Mouse (Mus musculus) gastrocnemius, postnatal 4 days (tissue): Measurements from ENCODE around the gene Sbf1. TPM values are rescaled to one million over a fixed set of nuclear protein-coding genes. Genes with fewer than 3 reads are reported as not detected.

Source experiments
- DNase-seq, 2 experiments: peaks; one replicate each; pipeline ENCODE4 v3.0.0; 2021 to 2022; ENCODE audit warnings: low spot score in 2 of 2, mixed read lengths in 2 of 2
- microRNA-seq: library from miRNA; unstranded; fragments of <30 nt; microRNA quantifications from one replicate; pipeline ENCODE4 v1.2.0, GENCODE M21; 2021
- total RNA-seq, 2 experiments: library from RNA; stranded (reverse); gene quantifications; 2 replicates each; pipeline ENCODE4 v1.2.3; 2021

Sbf1 gene
- total RNA-seq, 2 experiments from 2014 or later = 69.4 to 73.9 TPM

GRCm38 (mm10) chr15:89286114-89286513 lies 29.0 kb downstream of the Sbf1 start:
- no peak for DNase-seq

- no peak for DNase-seq
Observed at GRCm38 (mm10) chr15:89285478-89285877, 29.6 kb downstream of the Sbf1 start.

GRCm38 (mm10) chr15:89285004-89285403 lies 30.1 kb downstream of the Sbf1 start:
- no peak for DNase-seq

- DNase-seq = no peak
Observed at GRCm38 (mm10) chr15:89284094-89284493, 31.0 kb downstream of the Sbf1 start.

GRCm38 (mm10) chr15:89282546-89282945 lies 32.6 kb downstream of the Sbf1 start:
- DNase-seq = no peak

GRCm38 (mm10) chr15:89277366-89277765 lies 37.7 kb downstream of the Sbf1 start:
- no peak for DNase-seq

GRCm38 (mm10) chr15:89275497-89275896 lies 39.6 kb downstream of the Sbf1 start:
- no peak for DNase-seq

GRCm38 (mm10) chr15:89264485-89264884 lies 50.6 kb downstream of the Sbf1 start:
- no peak for DNase-seq

GRCm38 (mm10) chr15:89258997-89259396 lies 56.1 kb downstream of the Sbf1 start:
- no peak for DNase-seq

- no peak for DNase-seq
Observed at GRCm38 (mm10) chr15:89255330-89255729, 59.8 kb downstream of the Sbf1 start.

- DNase-seq = no peak
Observed at GRCm38 (mm10) chr15:89249063-89249462, 66.0 kb downstream of the Sbf1 start.

GRCm38 (mm10) chr15:89241025-89241424 lies 74.1 kb downstream of the Sbf1 start:
- DNase-seq = no peak

GRCm38 (mm10) chr15:89239751-89240392 lies 75.2 kb downstream of the Sbf1 start:
- DNase-seq = no peak

Small RNA genes within 50 kb of the gene (microRNA-seq; reads per million reads assigned to microRNA genes)
- gene Mir6959 = not detected

Other genes with a start within 250 kb of the Sbf1 start
- gene Trabd, start 240.2 kb downstream of the Sbf1 start, total RNA-seq = 10 to 100 TPM; 33.8 to 34.8 TPM
- gene Selenoo, start 226.2 kb downstream of the Sbf1 start, total RNA-seq = 10 to 100 TPM; 10.5 to 12.4 TPM
- 10 to 100 TPM; 13.5 to 16.6 TPM for gene Tubgcp6, start 192.2 kb downstream of the Sbf1 start, total RNA-seq
- 10 to 100 TPM; 11.2 to 11.8 TPM for gene Hdac10, start 186.6 kb downstream of the Sbf1 start, total RNA-seq
- 10 to 100 TPM; 54.4 to 57.3 TPM for gene Mapk12, start 174.6 kb downstream of the Sbf1 start, total RNA-seq
- gene Mapk11, start 165.7 kb downstream of the Sbf1 start, total RNA-seq = 1 to 10 TPM; 3.4 to 4.1 TPM
- gene Plxnb2, start 134.5 kb downstream of the Sbf1 start, total RNA-seq = 10 to 100 TPM; 81.0 to 84.7 TPM
- gene Dennd6b, start 118.8 kb downstream of the Sbf1 start, total RNA-seq = 1 to 10 TPM; 7.9 to 9.0 TPM
- 10 to 100 TPM; 64.2 to 70.0 TPM for gene Ppp6r2, start 103.8 kb downstream of the Sbf1 start, total RNA-seq
- not detected for gene Adm2, start 7.4 kb upstream of the Sbf1 start, total RNA-seq
- gene Miox, start 19.1 kb upstream of the Sbf1 start, total RNA-seq = not detected
- gene Lmf2, start 40.3 kb upstream of the Sbf1 start, total RNA-seq = 10 to 100 TPM; 45.7 to 47.7 TPM
- 10 to 100 TPM; 83.5 to 87.3 TPM for gene Ncaph2, start 40.4 kb upstream of the Sbf1 start, total RNA-seq
- 10 to 100 TPM; 11.1 to 12.0 TPM for gene Sco2, start 58.5 kb upstream of the Sbf1 start, total RNA-seq
- under 1 TPM; 0.26 to 0.32 TPM for gene Tymp, start 61.7 kb upstream of the Sbf1 start, total RNA-seq
- under 1 TPM; 0.44 to 0.71 TPM for gene Odf3b, start 64.0 kb upstream of the Sbf1 start, total RNA-seq
- not detected for gene Klhdc7b, start 69.6 kb upstream of the Sbf1 start, total RNA-seq
- gene Syce3, start 95.2 kb upstream of the Sbf1 start, total RNA-seq = not detected
- gene Cpt1b, start 110.6 kb upstream of the Sbf1 start, total RNA-seq = 100 to 1,000 TPM; 189 to 210 TPM
- 1 to 10 TPM in 1 of 2 experiments, under 1 TPM in 1; 0.83 to 1.2 TPM for gene C730034F03Rik, start 114.3 kb upstream of the Sbf1 start, total RNA-seq
- 1 to 10 TPM; 1.7 TPM for gene Gm44502, start 114.4 kb upstream of the Sbf1 start, total RNA-seq
- gene Chkb, start 114.6 kb upstream of the Sbf1 start, total RNA-seq = 10 to 100 TPM; 35.8 to 51.0 TPM
- under 1 TPM; 0.31 to 0.32 TPM for gene Mapk8ip2, start 138.6 kb upstream of the Sbf1 start, total RNA-seq
- gene Arsa, start 162.1 kb upstream of the Sbf1 start, total RNA-seq = 10 to 100 TPM; 13.6 to 15.2 TPM
- 10 to 100 TPM; 30.4 to 35.7 TPM for gene Shank3, start 184.3 kb upstream of the Sbf1 start, total RNA-seq